Mouse (Mus musculus) thymus, adult 18-20 months (tissue): ENCODE results near the gene Wsb1.

ENCODE experiments used
- DNase-seq, 2 experiments: peaks; one replicate each; pipeline ENCODE4 v3.0.0; 2022; ENCODE audit warnings: mixed read lengths in 2 of 2

Gene Wsb1

GRCm38 (mm10) chr11:79209882-79210471, 44.5 kb downstream of the Wsb1 start:
- DNase-seq, result no peak

DNA sequence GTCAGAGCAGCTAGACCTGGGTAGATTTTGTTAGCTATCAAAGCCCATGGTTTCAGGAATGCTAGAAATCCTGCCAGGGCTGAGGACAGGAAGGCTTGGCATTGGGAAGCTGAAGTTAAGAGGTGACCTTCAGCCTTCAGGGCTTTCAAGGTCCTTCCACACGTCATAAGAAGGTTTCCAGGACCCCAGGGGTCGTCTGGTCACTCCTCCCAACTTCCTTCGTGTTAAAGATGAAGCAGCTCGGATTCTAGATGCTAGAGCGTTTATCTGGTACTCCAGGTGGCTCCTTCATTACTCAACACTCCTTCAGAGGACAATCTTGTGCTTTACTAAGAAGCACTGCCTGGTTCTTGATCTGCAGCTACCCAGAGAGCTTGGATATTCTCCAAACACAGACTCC, 45.4 kb downstream of the Wsb1 start:
- DNase-seq, result no peak

DNA sequence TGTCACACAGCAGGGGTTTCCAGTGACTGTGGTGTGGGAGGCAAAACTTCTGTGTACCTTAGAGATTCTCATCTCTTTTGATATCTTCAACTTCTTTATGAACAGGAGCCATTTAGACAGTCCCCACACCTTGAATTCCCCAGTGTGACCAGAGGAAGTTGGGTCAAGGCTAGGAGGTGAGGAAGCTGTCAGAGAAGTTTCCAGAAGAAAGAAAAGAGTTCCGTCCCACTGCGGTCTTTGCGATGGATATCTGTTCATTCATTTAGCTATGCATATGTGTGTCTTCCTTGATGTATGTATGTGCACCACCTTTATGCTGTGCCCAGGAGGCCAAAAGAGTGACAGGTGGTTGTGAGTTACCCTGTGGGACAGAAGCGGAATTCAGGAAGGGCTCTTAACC, 46.0 kb downstream of the Wsb1 start:
- no peak for DNase-seq

- DNase-seq, result no peak
Measured at GRCm38 (mm10) chr11:79207691-79208090, 46.8 kb downstream of the Wsb1 start.

GRCm38 (mm10) chr11:79204444-79204843, 50.0 kb downstream of the Wsb1 start:
- DNase-seq, result no peak

DNA sequence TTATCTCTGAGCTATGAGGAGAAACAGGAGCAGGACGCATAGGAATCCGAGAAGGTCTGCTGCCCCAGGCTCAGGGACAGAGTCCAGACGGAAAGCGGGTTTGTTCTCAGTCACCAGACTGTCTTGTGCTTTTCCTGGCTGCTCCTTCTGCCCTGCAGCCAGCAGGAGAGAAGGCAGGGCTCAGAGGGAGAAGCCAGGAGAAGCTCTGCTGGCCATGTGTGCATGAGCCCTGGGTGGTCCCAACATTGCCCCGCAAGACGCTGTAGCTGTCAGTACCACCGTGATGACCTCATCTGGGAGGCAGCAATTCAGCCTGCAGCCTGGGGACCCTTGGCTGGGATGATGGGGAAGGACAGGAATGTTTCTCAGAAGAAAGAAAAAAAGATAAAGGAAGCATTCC, 54.0 kb downstream of the Wsb1 start:
- DNase-seq, result no peak

- DNase-seq, result no peak
Measured at GRCm38 (mm10) chr11:79198562-79198961, 55.9 kb downstream of the Wsb1 start.

GRCm38 (mm10) chr11:79197846-79198235, 56.6 kb downstream of the Wsb1 start:
- DNase-seq, result no peak

DNA sequence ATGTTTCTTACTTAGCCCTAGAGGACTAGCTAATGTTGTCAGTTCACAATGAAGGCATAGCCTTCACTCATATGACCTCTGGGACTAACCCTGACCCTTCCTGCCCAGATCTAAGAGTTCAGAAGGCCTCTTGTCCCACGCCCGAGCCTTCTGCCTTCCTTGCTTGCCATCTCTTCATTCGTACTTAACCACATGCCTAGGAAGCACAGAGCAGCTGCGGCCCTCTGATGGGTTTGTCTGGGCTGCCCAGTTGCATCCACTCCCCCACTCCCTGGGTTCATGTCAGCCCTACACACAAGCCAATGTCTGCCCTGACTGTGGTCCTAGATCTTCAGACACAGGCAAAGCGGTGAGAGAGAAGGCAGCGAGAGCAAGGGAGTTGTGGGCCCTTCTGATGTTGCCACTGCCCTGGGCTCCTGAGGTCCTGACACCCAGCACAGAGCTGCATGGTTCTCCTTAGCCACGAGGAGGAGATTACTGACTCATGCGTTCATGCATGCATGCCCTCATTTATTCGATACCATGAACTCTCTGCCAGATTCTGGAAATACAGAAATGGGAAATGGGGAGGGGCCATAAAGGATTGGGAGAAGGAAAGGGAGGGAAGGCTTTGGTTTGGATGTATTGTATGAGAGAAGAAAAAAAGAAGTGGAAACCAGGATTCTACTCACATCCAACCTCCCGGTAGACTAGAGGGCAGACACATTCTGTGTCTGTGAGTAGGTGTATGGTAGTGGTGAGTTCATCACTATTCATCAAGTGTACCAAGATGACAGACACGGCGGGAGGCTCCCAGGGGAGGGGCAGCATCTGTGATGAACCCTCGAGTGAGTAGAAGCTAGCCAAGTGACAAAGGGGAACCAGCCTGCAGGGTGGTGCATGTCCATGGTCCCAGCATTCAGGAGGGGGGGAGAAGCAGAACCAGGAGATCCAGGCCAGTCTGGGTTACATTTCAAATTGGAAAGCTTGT, 57.3 kb downstream of the Wsb1 start:
- no peak for DNase-seq

DNA sequence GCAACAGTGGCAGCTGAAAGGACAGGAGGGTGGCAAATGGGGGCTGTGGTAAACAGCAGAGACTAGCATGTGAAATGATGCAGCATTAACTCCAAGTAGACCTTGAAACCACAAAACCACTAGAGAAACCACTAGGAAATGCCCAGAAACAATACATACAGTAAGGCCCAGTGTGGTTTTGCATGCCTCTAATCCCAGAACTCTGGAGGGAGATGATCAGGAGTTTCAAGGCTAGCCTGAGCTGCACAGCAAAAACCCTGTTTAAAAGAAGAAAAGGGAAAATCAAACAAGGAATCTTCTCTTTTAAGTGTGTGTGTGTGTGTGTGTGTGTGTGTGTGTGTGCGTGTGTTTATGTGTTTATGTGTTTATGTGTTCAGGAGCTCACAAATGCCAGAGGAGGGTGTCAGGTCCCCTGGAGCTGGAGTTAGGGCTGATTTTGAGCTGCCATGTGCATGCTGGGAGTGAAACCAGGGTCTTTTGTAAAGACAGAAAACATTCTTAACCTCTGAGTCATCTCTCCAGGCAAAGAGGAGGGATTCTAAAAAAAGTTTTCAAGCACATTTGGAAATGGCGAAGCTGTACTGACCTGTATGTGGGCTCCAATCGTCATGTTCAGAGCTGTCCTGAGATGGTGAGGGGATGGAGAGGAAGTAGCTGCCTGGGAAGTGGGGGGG, 58.1 kb downstream of the Wsb1 start:
- DNase-seq, result no peak

DNA sequence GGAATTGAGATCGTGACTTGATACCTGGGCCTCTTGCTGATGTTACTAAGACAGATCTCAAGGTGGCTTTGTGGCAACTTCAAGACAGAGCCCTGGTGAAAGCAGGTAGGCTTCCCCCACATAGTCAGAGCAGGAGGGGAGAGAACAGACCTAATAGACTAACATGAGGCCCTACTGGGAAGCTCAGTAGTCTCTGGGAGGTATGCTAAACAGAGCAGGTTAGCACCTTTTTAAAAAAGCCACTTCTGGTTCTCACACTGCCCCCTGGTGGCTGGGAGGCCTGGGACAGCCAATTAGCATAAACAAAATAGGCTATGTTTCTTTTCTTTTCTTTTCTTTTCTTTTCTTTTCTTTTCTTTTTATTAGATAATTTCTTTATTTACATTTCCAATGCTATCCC, 62.3 kb downstream of the Wsb1 start:
- no peak for DNase-seq

- DNase-seq, result no peak
Measured at GRCm38 (mm10) chr11:79191214-79191613, 63.3 kb downstream of the Wsb1 start.

- DNase-seq, result no peak
Measured at GRCm38 (mm10) chr11:79190257-79190656, 64.2 kb downstream of the Wsb1 start.
